Mouse (Mus musculus) kidney, adult 2 months (tissue): Measurements from ENCODE around the gene Hemk1.

Source experiments
- CTCF ChIP-seq: fragments of 200-500 bp; conservative IDR thresholded peaks from 2 replicates; pipeline ENCODE4 v1.5.1; 2011; ENCODE audit warnings: low read depth, mild to moderate bottlenecking, control low read depth, low read length, moderate library complexity, mixed read lengths; ENCODE audit not compliant: insufficient read depth, insufficient read length
- POLR2A ChIP-seq: fragments of 200-500 bp; IDR thresholded peaks from one replicate; pipeline ENCODE4 v1.6.1; 2011; ENCODE audit warnings: low read depth, low read length, control low read depth

- TF ChIP-seq CTCF (no peak), POLR2A (no peak)
Observed at GRCm38 (mm10) chr9:107336386-107336785, 1.8 kb downstream of the Hemk1 start.
